In genomic region chr2:25396597-25396983, GRCm38 (mm10) we compare ENCODE assay signal across 10 mouse cellular contexts. TPM values are rescaled to one million over a fixed set of nuclear protein-coding genes. Genes with fewer than 3 reads are reported as not detected.
DNase-seq lines count a peak whose midpoint lies in the region; ATAC-seq lines count a peak whose summit lies in the region.
"Had no signal": no experiment of that assay in that cellular context is flagged by ENCODE, and none has a peak within 500 bp of the region (broad histone marks: within the 10 kb centered on the region; RNA-seq: fewer than 3 reads in every experiment).

No protein-coding gene starts in this region.

- no peak for DNase-seq in embryonic facial prominence, embryonic 10.5 days (ENCODE audit: low spot score)
- peak; percentile 63 to 70 for DNase-seq in right cerebral cortex, postnatal 10 days (ENCODE audit: low spot score in 2 of 2)
- no peak for DNase-seq in right cerebral cortex, postnatal 36 days (ENCODE audit: low spot score in 2 of 2)
- DNase-seq in testis, postnatal 14 days (ENCODE audit: low spot score), result peak; percentile 56
- DNase-seq in urinary bladder, postnatal 10 days (ENCODE audit: low spot score), result no peak
- no peak for DNase-seq in kidney, postnatal 14 days

- H3K9ac ChIP-seq in embryonic facial prominence, embryonic 12.5 days, result no peak overlapping the region
- no peak overlapping the region; the same call in 1 of the 2 replicates for H3K9ac ChIP-seq in hindbrain, embryonic 16.5 days (ENCODE audit: low read depth, low read length)

- peaks cover 14% of the 10 kb centered on the region; the same call in 1 of the 2 replicates for H3K4me1 ChIP-seq in embryonic facial prominence, embryonic 12.5 days
- peaks cover 25% of the 10 kb centered on the region for H3K4me1 ChIP-seq in embryonic facial prominence, embryonic 10.5 days
- H3K4me1 ChIP-seq in hindbrain, embryonic 16.5 days (ENCODE audit: control insufficient read depth, insufficient read depth, low read depth, low read length), result peaks cover 22% of the 10 kb centered on the region

- 49% methylated on average over 3 of the region's 3 CpGs for WGBS in embryonic facial prominence, embryonic 12.5 days
- 31% methylated on average over 3 of the region's 3 CpGs for WGBS in embryonic facial prominence, embryonic 10.5 days
- 38% methylated on average over 3 of the region's 3 CpGs for WGBS in hindbrain, embryonic 16.5 days

- H3K27ac ChIP-seq in embryonic facial prominence, embryonic 12.5 days, result no peak overlapping the region
- no peak overlapping the region for H3K27ac ChIP-seq in embryonic facial prominence, embryonic 10.5 days (replicated peaks)
- no peak overlapping the region for H3K27ac ChIP-seq in hindbrain, embryonic 16.5 days (ENCODE audit: low read depth, low read length)

- no peaks in the 10 kb centered on the region for H3K36me3 ChIP-seq in embryonic facial prominence, embryonic 12.5 days
- no peaks in the 10 kb centered on the region for H3K36me3 ChIP-seq in embryonic facial prominence, embryonic 10.5 days (replicated peaks)
- no peaks in the 10 kb centered on the region for H3K36me3 ChIP-seq in hindbrain, embryonic 16.5 days (ENCODE audit: control insufficient read depth, insufficient read depth, low read length)

- no peak overlapping the region; the same call in 1 of the 2 replicates for H3K4me3 ChIP-seq in embryonic facial prominence, embryonic 12.5 days
- H3K4me3 ChIP-seq in embryonic facial prominence, embryonic 10.5 days, result no peak overlapping the region; the same call in 1 of the 2 replicates
- H3K4me3 ChIP-seq in hindbrain, embryonic 16.5 days (ENCODE audit: low read length), result no peak overlapping the region

- H3K4me2 ChIP-seq in embryonic facial prominence, embryonic 12.5 days (replicated peaks), result peak overlapping the region; percentile 61; the same call in 1 of the 2 replicates
- peak overlapping the region; percentile 73; the same call in 1 of the 2 replicates for H3K4me2 ChIP-seq in hindbrain, embryonic 16.5 days (ENCODE audit: low read length)

- no peak for ATAC-seq in embryonic facial prominence, embryonic 12.5 days (ENCODE audit: insufficient number of reproducible peaks, insufficient read depth, low FRiP score, low TSS enrichment)
- no peak for ATAC-seq in hindbrain, embryonic 16.5 days

- peaks cover 76% of the 10 kb centered on the region for H3K27me3 ChIP-seq in embryonic facial prominence, embryonic 12.5 days
- peaks cover 81% of the 10 kb centered on the region for H3K27me3 ChIP-seq in embryonic facial prominence, embryonic 10.5 days (replicated peaks; ENCODE audit: low read depth, poor library complexity, severe bottlenecking)
- peaks cover 44% of the 10 kb centered on the region for H3K27me3 ChIP-seq in hindbrain, embryonic 16.5 days (replicated peaks; ENCODE audit: control insufficient read depth, insufficient read depth, low read length)

- no peaks in the 10 kb centered on the region for H3K9me3 ChIP-seq in embryonic facial prominence, embryonic 12.5 days
- H3K9me3 ChIP-seq in embryonic facial prominence, embryonic 10.5 days, result no peaks in the 10 kb centered on the region
- H3K9me3 ChIP-seq in hindbrain, embryonic 16.5 days (ENCODE audit: control insufficient read depth, low read length), result no peaks in the 10 kb centered on the region
- H3K9me3 ChIP-seq: megakaryocyte, embryonic 14.5 days had no signal

RNA-seq across cellular contexts. Expression of gene Entpd2, which starts 0.9 kb away (rescaled TPM):
- polyA plus RNA-seq in embryonic facial prominence, embryonic 12.5 days (2016; fragmentation: Nextera tagmentation; extraction: Ambion mirVana), result 0.41 and 0.42 TPM in 2 replicates
- 0.14 TPM in 1 of 2 replicates, not detected in the other for polyA plus RNA-seq in embryonic facial prominence, embryonic 10.5 days (2016; fragmentation: Nextera tagmentation; extraction: Ambion mirVana)
- 6.7 and 7.4 TPM in 2 replicates for polyA plus RNA-seq in hindbrain, embryonic 16.5 days (2015; fragmentation: Nextera tagmentation; extraction: Ambion mirVana)
- polyA plus RNA-seq: C2C12 had no signal

RNA-seq across cellular contexts. Expression of gene Npdc1, which starts 2.6 kb away (rescaled TPM):
- 47.7 and 60.0 TPM in 2 replicates for polyA plus RNA-seq in embryonic facial prominence, embryonic 12.5 days (2016; fragmentation: Nextera tagmentation; extraction: Ambion mirVana)
- polyA plus RNA-seq in embryonic facial prominence, embryonic 10.5 days (2016; fragmentation: Nextera tagmentation; extraction: Ambion mirVana), result 38.3 and 40.3 TPM in 2 replicates
- 481 and 505 TPM in 2 replicates for polyA plus RNA-seq in hindbrain, embryonic 16.5 days (2015; fragmentation: Nextera tagmentation; extraction: Ambion mirVana)

RNA-seq across cellular contexts. Expression of gene Sapcd2, which starts 24.5 kb away (rescaled TPM):
- 51.4 and 51.6 TPM in 2 replicates for polyA plus RNA-seq in embryonic facial prominence, embryonic 12.5 days (2016; fragmentation: Nextera tagmentation; extraction: Ambion mirVana)
- 73.6 and 74.6 TPM in 2 replicates for polyA plus RNA-seq in embryonic facial prominence, embryonic 10.5 days (2016; fragmentation: Nextera tagmentation; extraction: Ambion mirVana)
- polyA plus RNA-seq in hindbrain, embryonic 16.5 days (2015; fragmentation: Nextera tagmentation; extraction: Ambion mirVana), result 15.7 and 17.2 TPM in 2 replicates

RNA-seq across cellular contexts. Expression of gene Fut7, which starts 26.5 kb away (rescaled TPM):
- polyA plus RNA-seq in embryonic facial prominence, embryonic 12.5 days (2016; fragmentation: Nextera tagmentation; extraction: Ambion mirVana), result not detected in 2 replicates
- polyA plus RNA-seq in embryonic facial prominence, embryonic 10.5 days (2016; fragmentation: Nextera tagmentation; extraction: Ambion mirVana), result not detected in 2 replicates
- 0.19 and 0.23 TPM in 2 replicates for polyA plus RNA-seq in hindbrain, embryonic 16.5 days (2015; fragmentation: Nextera tagmentation; extraction: Ambion mirVana)

RNA-seq across cellular contexts. Expression of gene Uap1l1, which starts 31.1 kb away (rescaled TPM):
- polyA plus RNA-seq in embryonic facial prominence, embryonic 12.5 days (2016; fragmentation: Nextera tagmentation; extraction: Ambion mirVana), result 7.9 and 8.9 TPM in 2 replicates
- 8.5 and 11.4 TPM in 2 replicates for polyA plus RNA-seq in embryonic facial prominence, embryonic 10.5 days (2016; fragmentation: Nextera tagmentation; extraction: Ambion mirVana)
- 8.8 and 10.9 TPM in 2 replicates for polyA plus RNA-seq in hindbrain, embryonic 16.5 days (2015; fragmentation: Nextera tagmentation; extraction: Ambion mirVana)

Comparison
In these comparisons a context has a peak if more than half of its experiments do, and no peak if none do; other contexts are left out.
1. DNase-seq: peak in right cerebral cortex, postnatal 10 days (2 of 2) and testis, postnatal 14 days (single experiment); none in embryonic facial prominence, embryonic 10.5 days (single experiment), right cerebral cortex, postnatal 36 days (0 of 2), urinary bladder, postnatal 10 days (single experiment) and kidney, postnatal 14 days (single experiment).